Mouse (Mus musculus) heart, embryonic 14.5 days (tissue): ENCODE measurements around the gene Acox3. TPM values are rescaled to one million over a fixed set of nuclear protein-coding genes. Genes with fewer than 3 reads are reported as not detected.
A peak's percentile ranks its signal among the peaks of the same experiment; 100 is the strongest.

Source experiments
- ATAC-seq: fragments of 200-750 bp; cut with Nextera tagmentation; 2 replicates; pipeline ENCODE4 v1.8.0; 2017; ENCODE audit warnings: low read depth, moderate TSS enrichment; ENCODE audit not compliant: insufficient number of reproducible peaks, insufficient read depth, low FRiP score
- H3K27ac ChIP-seq, 2 experiments: fragments of 200-500 bp in 1 of 2; fragments of 300-500 bp in 1 of 2; sonication (generic) in 1 of 2; replicated peaks in 1 of 2; 2 replicates each; pipeline ENCODE4 v1.5.1; 2012 to 2014; ENCODE audit warnings: low read depth in 2 of 2, low read length in 2 of 2, control low read depth in 1 of 2, mild to moderate bottlenecking in 1 of 2, mixed read lengths in 1 of 2; ENCODE audit not compliant: control insufficient read depth in 1 of 2, insufficient read depth in 1 of 2
- H3K27me3 ChIP-seq: fragments of 300-500 bp; sonication (generic); 2 replicates; pipeline ENCODE4 v1.6.1; 2014; ENCODE audit warnings: mild to moderate bottlenecking, low read length, control low read depth; ENCODE audit not compliant: control insufficient read depth, insufficient read depth
- H3K36me3 ChIP-seq: fragments of 300-500 bp; sonication (generic); 2 replicates; pipeline ENCODE4 v1.6.1; 2014; ENCODE audit warnings: mild to moderate bottlenecking, control low read depth, low read length, mixed read lengths; ENCODE audit not compliant: control insufficient read depth, insufficient read depth
- H3K4me1 ChIP-seq, 2 experiments: fragments of 200-500 bp in 1 of 2; fragments of 300-500 bp in 1 of 2; sonication (generic) in 1 of 2; 2 replicates each; pipeline ENCODE4 v1.6.1; 2012 to 2014; ENCODE audit warnings: low read length in 2 of 2, control low read depth in 1 of 2, mixed read lengths in 1 of 2; ENCODE audit not compliant: control insufficient read depth in 2 of 2, insufficient read depth in 2 of 2
- H3K4me2 ChIP-seq: fragments of 300-500 bp; sonication (generic); 2 replicates; pipeline ENCODE4 v1.6.1; 2014; ENCODE audit warnings: mild to moderate bottlenecking, low read length
- H3K4me3 ChIP-seq, 2 experiments: fragments of 200-500 bp in 1 of 2; fragments of 300-500 bp in 1 of 2; sonication (generic) in 1 of 2; 2 replicates each; pipeline ENCODE4 v1.5.1; 2012 to 2014; ENCODE audit warnings: low read length in 2 of 2, mild to moderate bottlenecking in 2 of 2, control low read depth in 1 of 2, low read depth in 1 of 2, moderate library complexity in 1 of 2; ENCODE audit not compliant: control insufficient read depth in 1 of 2, insufficient read depth in 1 of 2
- H3K9ac ChIP-seq: fragments of 300-500 bp; sonication (generic); 2 replicates; pipeline ENCODE4 v1.6.1; 2014; ENCODE audit warnings: mild to moderate bottlenecking, low read length
- H3K9me3 ChIP-seq: fragments of 300-500 bp; sonication (generic); 2 replicates; pipeline ENCODE4 v1.6.1; 2016; ENCODE audit warnings: low read length, control low read depth; ENCODE audit not compliant: control insufficient read depth
- WGBS: fragments of 180-500 bp; shearing (Covaris S2); extraction: QIAGEN DNeasy Blood & Tissue Kit; methylation state at CpG from one replicate; pipeline ENCODE4 v1.1.7; 2014; 5-methylcytosine and 5-hydroxymethylcytosine counted together
- polyA plus RNA-seq: library from polyadenylated mRNA; unstranded; fragments of >200 nt; fragmentation: Nextera tagmentation; extraction: Ambion mirVana; gene quantifications from 2 replicates; pipeline ENCODE4 v1.2.1, GENCODE M21; 2014

Gene Acox3
- polyA plus RNA-seq, 1 experiment from 2014 or later, result 13.8 TPM

DNA sequence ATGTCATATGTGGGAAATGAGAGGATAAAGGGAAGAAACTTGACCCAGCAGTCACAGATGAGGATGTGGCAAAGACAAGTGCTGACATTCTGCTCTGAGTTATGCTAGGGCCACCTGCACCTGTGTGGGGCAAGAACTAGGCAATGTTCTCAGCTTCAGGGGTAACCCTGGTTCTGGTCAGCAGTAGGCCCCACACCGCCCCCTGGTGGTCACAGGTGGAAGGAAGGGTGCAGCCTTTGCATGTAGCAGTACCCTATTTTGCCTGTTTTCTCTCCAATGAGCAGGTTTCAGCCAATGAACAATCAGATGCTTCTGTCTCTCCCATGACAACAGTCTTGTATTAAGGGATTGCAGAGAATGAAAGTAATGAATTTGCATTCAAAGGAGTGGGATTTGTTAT lies 19.4 kb upstream of the Acox3 start:
- Histone ChIP-seq H3K36me3 (peaks cover 83% of the 10 kb centered on the region), H3K4me2 (no peak overlapping the region), H3K4me1 (peaks cover 28 to 34% of the 10 kb centered on the region in 2 experiments), H3K27me3 (no peaks in the 10 kb centered on the region), H3K9ac (no peak overlapping the region), H3K27ac (no peak overlapping the region), H3K4me3 (no peak overlapping the region), H3K9me3 (no peaks in the 10 kb centered on the region)
- 0% methylated on average over 1 of the region's 1 CpGs for WGBS
- no peak for ATAC-seq

DNA sequence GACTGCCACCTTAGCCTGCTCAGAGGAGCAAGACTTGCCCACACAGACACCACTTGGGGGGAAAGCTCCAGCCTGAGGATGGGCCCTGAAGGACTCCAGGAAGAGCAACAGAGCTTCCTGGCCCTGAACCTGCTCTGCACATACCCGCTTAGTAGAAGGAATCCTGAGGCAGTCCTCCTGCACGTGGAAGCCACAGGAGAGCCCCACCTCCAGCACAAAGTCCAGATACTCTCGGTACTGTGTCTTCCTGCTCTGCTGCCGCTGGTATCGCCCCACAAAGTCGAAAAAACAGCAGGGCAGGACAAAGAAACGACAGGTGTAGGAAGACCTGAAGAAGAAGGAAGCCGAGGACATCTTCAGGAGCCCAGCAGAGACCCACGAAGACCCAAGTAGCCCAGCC lies 17.6 kb upstream of the Acox3 start:
- Histone ChIP-seq H3K36me3 (peaks cover 96% of the 10 kb centered on the region), H3K4me3 (no peak overlapping the region), H3K27ac (no peak overlapping the region), H3K4me1 (peaks cover 12 to 16% of the 10 kb centered on the region in 2 experiments), H3K9ac (no peak overlapping the region), H3K27me3 (no peaks in the 10 kb centered on the region), H3K9me3 (no peaks in the 10 kb centered on the region), H3K4me2 (no peak overlapping the region)
- no peak for ATAC-seq
- WGBS, result 89% methylated on average over 9 of the region's 9 CpGs

GRCm38 (mm10) chr5:35566632-35567031 lies 16.2 kb upstream of the Acox3 start:
- H3K9me3 ChIP-seq, result no peaks in the 10 kb centered on the region

DNA sequence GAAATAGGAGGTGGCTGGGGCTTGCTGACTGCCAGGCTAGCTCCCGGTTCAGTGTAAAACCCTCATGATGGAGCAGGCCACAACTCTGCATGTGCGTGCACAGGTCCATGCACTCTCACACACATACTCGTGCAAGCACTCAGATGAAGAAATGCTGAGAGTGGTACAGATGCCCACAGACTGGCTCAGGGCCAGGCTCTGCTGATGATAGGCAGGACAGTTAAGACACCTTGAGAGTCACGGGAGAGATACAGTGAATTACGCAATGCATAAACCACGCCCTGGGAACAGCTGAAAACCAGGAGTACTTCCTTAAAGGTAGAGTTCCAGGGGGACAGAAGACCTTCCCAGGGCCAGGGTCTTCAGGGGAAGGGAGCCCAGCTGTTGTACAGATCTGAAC lies 11.3 kb upstream of the Acox3 start:
- H3K36me3 ChIP-seq, result peaks cover 73% of the 10 kb centered on the region
- H3K4me3 ChIP-seq, result no peak overlapping the region
- no peaks in the 10 kb centered on the region for H3K27me3 ChIP-seq
- no peaks in the 10 kb centered on the region for H3K9me3 ChIP-seq
- no peak for ATAC-seq
- H3K4me1 ChIP-seq, result peaks cover 4 to 11% of the 10 kb centered on the region in 2 experiments
- no peak overlapping the region for H3K27ac ChIP-seq
- WGBS, result 81% methylated on average over 6 of the region's 6 CpGs
- no peak overlapping the region for H3K9ac ChIP-seq
- no peak overlapping the region for H3K4me2 ChIP-seq

More at GRCm38 (mm10) chr5:35566632-35567031, 16.2 kb upstream of the Acox3 start:
- Histone ChIP-seq H3K36me3 (peaks cover 100% of the 10 kb centered on the region), H3K4me1 (peaks cover 11 to 14% of the 10 kb centered on the region in 2 experiments), H3K4me2 (no peak overlapping the region), H3K9ac (no peak overlapping the region), H3K27ac (no peak overlapping the region), H3K4me3 (no peak overlapping the region), H3K27me3 (no peaks in the 10 kb centered on the region)
- no peak for ATAC-seq
- WGBS, result 91% methylated on average over 4 of the region's 4 CpGs

GRCm38 (mm10) chr5:35574653-35575599 lies 7.9 kb upstream of the Acox3 start, which contains the start of gene Trmt44:
Gene Trmt44 (minus strand): TSS chr5:35575070.
- H3K4me2 ChIP-seq, result peak within 1 kb of the TSS; percentile 87

GRCm38 (mm10) chr5:35576409-35577020 lies 6.3 kb upstream of the Acox3 start:
- no peak for ATAC-seq
- 84% methylated on average over 10 of the region's 10 CpGs for WGBS
- peaks cover 23% of the 10 kb centered on the region for H3K36me3 ChIP-seq
- H3K4me2 ChIP-seq, result no peak overlapping the region
- peaks cover 4 to 11% of the 10 kb centered on the region in 2 experiments for H3K4me1 ChIP-seq
- no peaks in the 10 kb centered on the region for H3K9me3 ChIP-seq
- no peak overlapping the region for H3K4me3 ChIP-seq
- no peak overlapping the region for H3K27ac ChIP-seq
- 0 out of 2 replicates have a peak, but pooled peaks cover 5% of the 10 kb centered on the region for H3K27me3 ChIP-seq
- no peak overlapping the region for H3K9ac ChIP-seq

More at GRCm38 (mm10) chr5:35574653-35575599, 7.9 kb upstream of the Acox3 start, which contains the start of gene Trmt44:
- peak within 1 kb of the TSS; percentile 91 for H3K4me3 ChIP-seq
- WGBS, result 4% methylated on average over 56 of the region's 56 CpGs
- peaks cover 4 to 11% of the 10 kb centered on the region in 2 experiments for H3K4me1 ChIP-seq
- H3K36me3 ChIP-seq, result peaks cover 39% of the 10 kb centered on the region
- no peaks in the 10 kb centered on the region for H3K9me3 ChIP-seq
- peak within 1 kb of the TSS; percentile 87 for H3K9ac ChIP-seq
- peak; percentile 90 for ATAC-seq
- peak within 1 kb of the TSS; percentile 76 to 80 for H3K27ac ChIP-seq
- no peaks in the 10 kb centered on the region for H3K27me3 ChIP-seq

- peaks cover 4% of the 10 kb centered on the region; the same call in 1 of the 2 replicates for H3K36me3 ChIP-seq
- no peak overlapping the region for H3K9ac ChIP-seq
- 0 out of 2 replicates have a peak, but pooled peaks cover 5% of the 10 kb centered on the region for H3K27me3 ChIP-seq
- WGBS, result 52% methylated on average over 2 of the region's 2 CpGs
- H3K4me1 ChIP-seq, result peaks cover 7 to 17% of the 10 kb centered on the region in 2 experiments
- no peak overlapping the region for H3K4me2 ChIP-seq
- ATAC-seq, result no peak
- H3K4me3 ChIP-seq, result no peak overlapping the region
- H3K27ac ChIP-seq, result no peak overlapping the region
- H3K9me3 ChIP-seq, result no peaks in the 10 kb centered on the region
These were observed 4.4 kb upstream of the Acox3 start for GRCm38 (mm10) chr5:35578411-35578810.
